Mouse (Mus musculus): ENCODE measurements around the gene Krt31.

- TF ChIP-seq POLR2A (IDR thresholded peaks at IDR 0.05; ENCODE audit: low read depth, low read length) (no peak), CTCF (conservative IDR thresholded peaks at IDR 0.05; ENCODE audit: insufficient read depth, insufficient read length, low read depth, low read length) (no peak)
Measured at GRCm38 (mm10) chr11:100005905-100006304, 44.4 kb downstream of the Krt31 start.
